Mouse (Mus musculus): ENCODE results near the gene Lrrc36. TPM values are rescaled to one million over a fixed set of nuclear protein-coding genes. Genes with fewer than 3 reads are reported as not detected.
A peak's percentile ranks its signal among the peaks of the same experiment; 100 is the strongest.

Gene Lrrc36
- total and polyA plus RNA-seq, 2 experiments from 2014 or later, result 0.50 to 1.7 TPM

GRCm38 (mm10) chr8:105461085-105461803, 47.9 kb downstream of the Lrrc36 start:
- no peak overlapping the region for H3K27ac ChIP-seq

GRCm38 (mm10) chr8:105464595-105464994, 51.2 kb downstream of the Lrrc36 start:
- ATAC-seq, result no peak
- TF ChIP-seq CTCF (IDR thresholded peaks at IDR 0.05; ENCODE audit: low read depth), result no peak
- no peak overlapping the region for H3K4me2 ChIP-seq (ENCODE audit: low read depth, low read length)
- H3K9ac ChIP-seq (replicated peaks; ENCODE audit: low read length), result no peak overlapping the region; the same call in 1 of the 2 replicates
- no peaks in the 10 kb centered on the region for H3K27me3 ChIP-seq (ENCODE audit: insufficient read depth, low read length)
- 49% methylated on average over 7 of the region's 7 CpGs for WGBS
- peaks cover 24% of the 10 kb centered on the region for H3K4me1 ChIP-seq (ENCODE audit: insufficient read depth, low read length)
- H3K27ac ChIP-seq, result 0 out of 2 replicates have a peak overlapping the region, but pooled peaks have one; percentile 7
- no peaks in the 10 kb centered on the region for H3K36me3 ChIP-seq (ENCODE audit: insufficient read depth, low read length)
- no peak for DNase-seq (ENCODE audit: low spot score)
- no peak overlapping the region for H3K4me3 ChIP-seq (ENCODE audit: low read length)
- no peaks in the 10 kb centered on the region for H3K9me3 ChIP-seq (ENCODE audit: low read length)

More at GRCm38 (mm10) chr8:105461085-105461803, 47.9 kb downstream of the Lrrc36 start:
- Histone ChIP-seq H3K4me3 (ENCODE audit: low read length) (no peak overlapping the region), H3K9ac (replicated peaks; ENCODE audit: low read length) (no peak overlapping the region), H3K9me3 (ENCODE audit: low read length) (no peaks in the 10 kb centered on the region), H3K36me3 (ENCODE audit: insufficient read depth, low read length) (no peaks in the 10 kb centered on the region), H3K4me1 (ENCODE audit: insufficient read depth, low read length) (peaks cover 10% of the 10 kb centered on the region; the same call in 1 of the 2 replicates), H3K27me3 (ENCODE audit: insufficient read depth, low read length) (no peaks in the 10 kb centered on the region), H3K4me2 (ENCODE audit: low read depth, low read length) (no peak overlapping the region)
- DNase-seq (ENCODE audit: low spot score) (no peak), ATAC-seq (no peak)
- WGBS, result 79% methylated on average over 13 of the region's 13 CpGs
- no peak for TF ChIP-seq CTCF (IDR thresholded peaks at IDR 0.05; ENCODE audit: low read depth)

GRCm38 (mm10) chr8:105466246-105466645, 52.9 kb downstream of the Lrrc36 start:
- Histone ChIP-seq H3K4me2 (ENCODE audit: low read depth, low read length) (no peak overlapping the region), H3K9me3 (ENCODE audit: low read length) (no peaks in the 10 kb centered on the region), H3K9ac (replicated peaks; ENCODE audit: low read length) (no peak overlapping the region), H3K4me1 (ENCODE audit: insufficient read depth, low read length) (peaks cover 30% of the 10 kb centered on the region), H3K27me3 (ENCODE audit: insufficient read depth, low read length) (no peaks in the 10 kb centered on the region), H3K4me3 (ENCODE audit: low read length) (no peak overlapping the region), H3K27ac (peak overlapping the region; percentile 81), H3K36me3 (ENCODE audit: insufficient read depth, low read length) (no peaks in the 10 kb centered on the region)
- no peak for TF ChIP-seq CTCF (IDR thresholded peaks at IDR 0.05; ENCODE audit: low read depth)
- no peak for ATAC-seq
- no peak for DNase-seq (ENCODE audit: low spot score)
- WGBS, result 61% methylated on average over 6 of the region's 6 CpGs

GRCm38 (mm10) chr8:105466700-105467291, 53.4 kb downstream of the Lrrc36 start:
- no peaks in the 10 kb centered on the region for H3K9me3 ChIP-seq (ENCODE audit: low read length)
- H3K36me3 ChIP-seq (ENCODE audit: insufficient read depth, low read length), result no peaks in the 10 kb centered on the region
- 39% methylated on average over 7 of the region's 7 CpGs for WGBS
- H3K4me1 ChIP-seq (ENCODE audit: insufficient read depth, low read length), result peaks cover 34% of the 10 kb centered on the region
- DNase-seq (ENCODE audit: low spot score), result peak; percentile 94
- peak; percentile 50 for TF ChIP-seq CTCF (IDR thresholded peaks at IDR 0.05; ENCODE audit: low read depth)
- peak; percentile 41 for ATAC-seq
- no peaks in the 10 kb centered on the region for H3K27me3 ChIP-seq (ENCODE audit: insufficient read depth, low read length)
- no peak overlapping the region for H3K4me2 ChIP-seq (ENCODE audit: low read depth, low read length)
- H3K4me3 ChIP-seq (ENCODE audit: low read length), result no peak overlapping the region
- H3K9ac ChIP-seq (replicated peaks; ENCODE audit: low read length), result no peak overlapping the region
- H3K27ac ChIP-seq, result peak overlapping the region; percentile 81

GRCm38 (mm10) chr8:105467396-105467985, 54.1 kb downstream of the Lrrc36 start:
- Histone ChIP-seq H3K9me3 (ENCODE audit: low read length) (no peaks in the 10 kb centered on the region), H3K4me1 (ENCODE audit: insufficient read depth, low read length) (peaks cover 34% of the 10 kb centered on the region), H3K27me3 (ENCODE audit: insufficient read depth, low read length) (no peaks in the 10 kb centered on the region), H3K36me3 (ENCODE audit: insufficient read depth, low read length) (no peaks in the 10 kb centered on the region), H3K27ac (peak overlapping the region; percentile 81), H3K9ac (replicated peaks; ENCODE audit: low read length) (no peak overlapping the region), H3K4me2 (ENCODE audit: low read depth, low read length) (no peak overlapping the region), H3K4me3 (ENCODE audit: low read length) (no peak overlapping the region)
- ATAC-seq, result no peak
- no peak for TF ChIP-seq CTCF (IDR thresholded peaks at IDR 0.05; ENCODE audit: low read depth)
- DNase-seq (ENCODE audit: low spot score), result no peak
- WGBS, result 80% methylated on average over 10 of the region's 10 CpGs

GRCm38 (mm10) chr8:105468002-105468720, 54.8 kb downstream of the Lrrc36 start:
- H3K4me1 ChIP-seq (ENCODE audit: insufficient read depth, low read length), result peaks cover 34% of the 10 kb centered on the region
- H3K9me3 ChIP-seq (ENCODE audit: low read length), result no peaks in the 10 kb centered on the region
- no peak for TF ChIP-seq CTCF (IDR thresholded peaks at IDR 0.05; ENCODE audit: low read depth)
- no peaks in the 10 kb centered on the region for H3K36me3 ChIP-seq (ENCODE audit: insufficient read depth, low read length)
- WGBS, result 78% methylated on average over 27 of the region's 27 CpGs
- H3K4me3 ChIP-seq (ENCODE audit: low read length), result no peak overlapping the region
- H3K9ac ChIP-seq (replicated peaks; ENCODE audit: low read length), result no peak overlapping the region
- H3K4me2 ChIP-seq (ENCODE audit: low read depth, low read length), result no peak overlapping the region
- DNase-seq (ENCODE audit: low spot score) (no peak), ATAC-seq (no peak)
- H3K27me3 ChIP-seq (ENCODE audit: insufficient read depth, low read length), result no peaks in the 10 kb centered on the region
- H3K27ac ChIP-seq, result peak overlapping the region; percentile 81

Data from hindbrain, postnatal 0 days (tissue).